Mouse (Mus musculus) adrenal gland, postnatal 10 days (tissue): ENCODE data around the gene Spata2. TPM values are rescaled to one million over a fixed set of nuclear protein-coding genes. Genes with fewer than 3 reads are reported as not detected.

Source experiments
- DNase-seq: peaks from one replicate; pipeline ENCODE4 v3.0.0; 2021; ENCODE audit warnings: mixed read lengths
- total RNA-seq, 2 experiments: library from RNA; stranded (reverse); gene quantifications; 2 replicates each; pipeline ENCODE4 v1.2.3; 2021

Spata2 gene
- total RNA-seq, 2 experiments from 2014 or later: 26.5 to 28.9 TPM

DNA sequence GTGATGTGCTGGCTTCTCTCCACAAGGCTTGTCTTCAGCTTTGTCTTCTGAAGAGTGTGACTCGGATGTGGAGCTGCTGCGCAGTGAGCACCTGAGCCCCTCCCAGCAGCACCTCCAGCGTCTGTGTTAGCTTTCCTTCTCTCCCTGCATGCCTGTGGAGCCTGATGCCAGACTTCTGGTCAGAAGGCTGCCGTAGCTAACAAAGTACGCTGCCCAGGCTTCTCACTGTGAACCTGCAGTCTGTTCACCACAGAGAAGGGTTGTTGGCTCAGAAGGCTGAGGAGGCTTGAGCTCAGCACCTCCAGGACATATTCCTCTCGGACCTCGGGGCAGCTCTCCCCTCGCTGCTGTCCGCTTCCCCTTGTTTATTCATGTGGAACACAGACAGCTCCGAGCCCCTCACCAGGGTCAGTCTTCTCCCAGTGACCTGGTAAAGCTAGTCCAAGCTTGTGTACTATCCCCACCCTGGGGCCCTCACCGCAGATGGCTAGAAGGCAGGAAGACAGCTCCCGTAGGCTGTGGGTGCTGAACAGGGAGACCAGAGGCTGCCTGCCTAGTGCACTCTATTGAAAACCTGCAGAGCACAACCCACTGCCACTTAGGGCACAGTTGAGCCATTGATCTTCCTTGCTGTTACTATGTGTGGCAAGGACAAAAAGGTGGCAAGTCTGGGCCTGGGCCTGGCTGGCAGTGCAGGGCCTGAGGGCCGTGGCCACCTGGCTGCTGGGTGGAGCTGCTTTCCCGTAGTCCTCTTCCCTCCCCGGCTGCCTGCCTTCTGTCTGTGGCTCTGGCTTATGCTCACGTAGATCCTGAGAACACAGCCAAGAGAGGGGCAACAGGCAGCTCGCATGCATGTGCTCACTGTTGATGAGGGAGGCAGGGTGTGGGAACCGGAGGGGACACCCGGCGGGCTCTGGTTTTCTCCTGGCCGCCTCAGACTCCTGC lies 43.1 kb downstream of the Spata2 start:
- no peak for DNase-seq

DNA sequence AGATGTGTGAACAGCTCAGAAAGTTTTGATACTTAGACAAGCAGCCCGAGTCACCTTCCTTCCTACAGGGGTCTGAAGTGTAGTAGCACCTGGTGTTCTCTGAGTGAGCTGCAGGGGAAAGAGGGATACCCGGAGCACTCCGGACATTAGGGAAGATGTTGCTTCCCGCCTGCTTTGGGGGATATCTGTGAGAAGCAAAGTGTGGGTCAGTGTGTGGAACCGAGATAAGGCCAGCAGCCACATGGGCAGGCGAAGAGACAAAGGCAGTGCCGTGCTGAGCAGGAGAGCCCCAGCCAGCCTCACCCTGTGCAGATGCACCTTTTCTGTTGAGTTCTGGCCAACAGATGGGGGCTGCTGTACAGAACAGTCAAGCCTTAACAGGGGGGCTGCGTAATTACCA lies 45.1 kb downstream of the Spata2 start:
- DNase-seq: no peak

DNA sequence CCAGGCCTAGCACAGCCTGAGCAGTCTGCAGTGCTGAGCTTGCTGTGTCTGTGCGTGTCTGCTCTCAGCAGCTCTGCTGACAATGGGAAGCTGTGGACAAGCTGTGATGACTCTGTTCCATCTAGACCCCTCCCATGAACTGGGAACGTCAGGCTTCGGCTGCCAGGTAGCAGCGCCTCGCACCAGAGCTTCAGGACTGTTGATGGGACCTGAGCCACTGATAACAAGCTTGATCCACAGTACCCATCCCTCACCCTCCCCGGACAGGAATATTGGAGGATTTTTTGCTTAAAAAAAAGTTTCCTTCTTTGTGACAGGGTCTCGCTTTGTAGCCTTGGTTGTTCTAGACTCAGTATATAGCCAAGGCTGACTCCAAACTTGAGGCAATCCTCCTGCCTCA lies 45.5 kb downstream of the Spata2 start:
- DNase-seq: no peak

DNA sequence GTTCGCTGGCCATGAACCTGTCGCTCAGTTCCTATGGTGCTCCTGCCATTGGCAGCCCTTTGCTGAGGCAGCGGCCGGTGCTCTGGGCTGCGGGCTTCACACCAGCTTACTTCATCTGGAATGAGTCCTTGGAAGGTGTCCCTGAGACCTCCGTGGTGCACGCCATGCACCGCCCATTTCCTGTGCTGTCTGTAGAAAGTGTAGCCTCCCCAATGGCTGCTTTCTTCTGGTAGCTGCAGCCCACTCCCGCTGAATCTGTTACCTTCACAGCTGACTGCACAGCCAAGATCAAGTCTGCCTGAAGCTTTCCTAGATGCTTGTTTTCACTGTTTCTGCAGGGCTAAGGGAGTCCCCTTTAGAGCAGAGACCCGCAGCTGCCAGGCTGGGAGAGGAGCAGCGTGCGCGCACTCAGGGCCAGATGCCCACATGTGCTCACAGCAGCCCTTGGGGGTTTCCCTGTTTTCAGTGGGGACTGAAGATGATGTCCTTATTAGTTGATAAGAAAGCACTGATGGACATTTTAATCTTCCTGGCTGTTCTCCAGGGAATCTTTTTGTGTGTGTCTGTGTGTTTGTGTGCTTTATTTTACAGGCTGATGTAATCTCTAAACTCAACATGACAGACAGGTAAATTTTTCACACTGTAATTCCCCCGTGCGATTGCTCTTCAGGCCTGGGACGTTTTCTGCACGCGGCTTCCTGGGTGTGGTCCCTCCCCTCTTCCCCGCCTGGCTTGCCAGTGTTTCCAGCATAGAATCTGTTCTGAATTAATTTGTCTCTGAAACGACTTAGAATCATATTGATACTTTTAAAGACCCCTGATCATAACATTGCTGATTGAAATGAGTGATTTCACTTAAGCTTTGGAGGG lies 46.5 kb downstream of the Spata2 start:
- peak; percentile 61 for DNase-seq

DNA sequence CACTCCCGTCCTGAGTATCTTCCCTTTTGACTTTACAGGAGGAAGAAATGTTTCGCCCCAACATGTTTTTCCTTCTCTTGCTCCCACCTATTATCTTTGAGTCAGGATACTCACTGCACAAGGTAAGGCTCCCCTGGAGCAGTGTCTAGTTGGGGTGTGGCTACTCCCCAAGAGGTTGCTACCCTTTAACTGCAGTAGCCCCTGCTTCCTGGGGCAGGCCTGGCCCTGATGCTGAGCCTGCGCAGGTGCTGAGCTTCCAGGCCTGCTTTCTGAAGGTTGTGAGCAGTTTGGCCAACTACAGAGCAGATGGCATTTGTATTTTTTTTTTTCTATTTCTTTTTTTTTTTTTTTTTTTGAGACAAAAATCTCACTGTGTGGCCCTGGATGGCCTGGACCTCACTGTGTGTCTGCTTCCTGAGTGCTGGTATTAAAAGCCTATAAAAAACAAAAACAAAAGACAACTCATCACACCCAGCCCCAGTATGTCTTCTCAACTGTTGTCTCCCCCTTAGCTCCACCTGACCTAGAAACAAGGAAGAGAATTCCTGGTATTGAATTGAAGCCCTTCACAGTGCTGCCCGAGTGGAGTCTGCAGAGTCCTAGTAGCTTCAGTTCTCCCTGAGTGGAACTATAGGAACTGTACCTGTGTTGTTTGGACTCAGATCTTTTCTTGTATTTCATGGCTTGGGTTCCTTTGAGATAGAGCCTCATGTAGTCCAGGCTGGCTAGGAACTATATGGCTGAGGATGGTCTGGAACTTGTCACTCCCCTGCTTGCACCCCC lies 49.1 kb downstream of the Spata2 start:
- no peak for DNase-seq

DNA sequence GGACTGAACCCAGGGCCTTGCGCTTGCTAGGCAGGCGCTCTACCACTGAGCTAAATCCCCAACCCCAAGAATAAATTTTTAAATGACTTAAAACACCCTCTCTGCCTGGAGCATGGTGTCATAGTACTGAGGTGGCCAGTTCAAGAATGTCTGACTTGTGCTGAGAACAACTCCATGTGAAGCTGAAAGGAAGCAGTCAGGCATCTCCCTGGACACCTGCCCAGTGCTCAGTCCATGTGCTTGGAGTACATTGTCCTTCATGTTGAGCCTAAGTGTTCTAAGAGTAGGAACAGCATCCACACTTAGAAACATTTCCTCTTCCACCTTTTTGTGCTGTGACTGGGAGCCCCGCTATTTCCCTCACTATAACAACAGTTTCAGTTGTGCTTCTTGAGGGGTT lies 53.3 kb downstream of the Spata2 start:
- no peak for DNase-seq

DNA sequence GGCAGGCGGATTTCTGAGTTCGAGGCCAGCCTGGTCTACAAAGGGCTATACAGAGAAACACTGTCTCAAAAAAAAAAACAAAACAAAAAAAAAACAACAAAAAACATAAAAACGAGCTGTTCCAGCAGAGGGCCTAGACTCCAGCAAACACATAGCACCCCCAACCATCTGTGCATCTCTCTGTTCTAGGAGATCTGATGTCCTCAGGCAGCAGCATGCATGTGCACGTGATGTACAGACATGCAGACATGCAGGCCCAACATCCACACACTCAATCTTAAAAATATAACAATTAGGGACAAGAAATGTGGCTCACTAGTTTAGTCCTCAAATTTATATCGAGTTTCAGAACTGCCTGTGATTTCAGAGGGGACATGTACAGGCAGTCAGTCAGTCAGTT lies 56.3 kb downstream of the Spata2 start:
- DNase-seq: no peak

DNA sequence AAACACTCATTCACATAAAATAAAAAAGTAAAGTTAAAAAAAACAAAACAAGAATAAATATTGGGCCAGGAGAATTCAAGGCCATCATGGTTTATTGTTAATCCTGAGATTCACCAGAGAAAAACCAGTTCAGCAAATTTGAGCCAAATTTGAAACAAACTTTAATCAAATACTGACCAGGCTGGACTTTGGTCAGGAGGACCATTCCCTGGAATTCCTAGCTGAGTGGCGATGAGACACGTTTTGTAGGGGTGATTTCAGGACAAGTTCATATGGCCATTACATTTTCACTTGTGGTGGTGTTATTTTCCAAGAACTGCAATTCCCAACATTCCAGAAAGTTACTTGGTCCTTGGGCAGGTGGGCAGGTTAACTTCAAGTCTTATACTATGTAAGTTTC lies 57.1 kb downstream of the Spata2 start:
- DNase-seq: no peak

DNA sequence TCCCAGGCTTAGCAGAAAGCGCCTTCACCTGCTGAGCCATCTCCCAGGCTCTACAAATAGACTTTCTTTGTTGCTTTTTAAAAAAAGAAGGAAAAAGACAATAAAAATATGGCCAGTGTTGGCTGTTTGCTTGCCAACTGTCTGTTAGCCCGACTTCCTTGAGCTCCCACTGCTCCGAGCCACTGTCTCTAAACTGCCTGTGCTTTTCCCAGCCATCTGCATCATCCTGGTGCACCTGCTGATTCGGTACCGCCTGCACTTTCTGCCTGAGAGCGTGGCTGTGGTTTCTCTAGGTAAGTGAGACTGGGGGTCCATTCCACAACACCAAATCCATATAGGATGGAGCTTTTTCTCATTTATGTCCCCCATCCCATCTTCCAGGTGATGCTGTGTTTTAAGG lies 58.1 kb downstream of the Spata2 start:
- DNase-seq: no peak

DNA sequence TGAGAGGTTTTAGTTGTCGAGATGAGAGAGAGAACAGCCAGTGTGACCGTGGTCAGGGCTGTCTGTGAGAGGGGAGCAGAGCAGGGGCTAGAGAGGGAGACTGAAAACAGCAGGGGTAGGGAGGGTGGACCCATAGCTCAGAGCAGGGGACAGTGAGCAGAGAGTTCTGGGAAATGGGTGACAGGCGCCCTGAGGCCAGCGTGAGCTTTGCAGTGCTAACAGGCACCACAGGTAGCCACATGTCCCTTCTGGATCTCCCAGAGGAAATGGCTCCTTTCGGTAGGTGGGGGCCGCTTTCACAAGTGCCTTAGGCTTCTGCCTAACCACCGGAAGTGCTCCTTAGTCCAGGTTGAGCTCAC lies 61.3 kb downstream of the Spata2 start:
- no peak for DNase-seq

Other genes starting within 250 kb of the Spata2 start
- 10 to 100 TPM; 55.5 to 76.9 TPM for gene B4galt5, start 143.7 kb downstream of the Spata2 start, total RNA-seq
- gene Slc9a8, start 71.2 kb downstream of the Spata2 start, total RNA-seq: 10 to 100 TPM; 28.8 to 37.0 TPM
- gene Rnf114, start 242 bp downstream of the Spata2 start, total RNA-seq: 10 to 100 TPM; 51.0 to 55.9 TPM
- gene Snai1, start 45.3 kb upstream of the Spata2 start, total RNA-seq: 1 to 10 TPM; 6.2 to 8.5 TPM
- 100 to 1,000 TPM; 159 to 162 TPM for gene Ube2v1, start 139.2 kb upstream of the Spata2 start, total RNA-seq
- 10 to 100 TPM; 16.4 to 17.5 TPM for gene Gm20431, start 168.6 kb upstream of the Spata2 start, total RNA-seq
- 100 to 1,000 TPM; 269 to 439 TPM for gene Cebpb, start 196.0 kb upstream of the Spata2 start, total RNA-seq
- gene Tmem189, start 196.9 kb upstream of the Spata2 start, total RNA-seq: 10 to 100 TPM; 31.2 to 33.5 TPM